Comparison of ENCODE assay signal across 25 mouse cellular contexts in the genomic region with DNA sequence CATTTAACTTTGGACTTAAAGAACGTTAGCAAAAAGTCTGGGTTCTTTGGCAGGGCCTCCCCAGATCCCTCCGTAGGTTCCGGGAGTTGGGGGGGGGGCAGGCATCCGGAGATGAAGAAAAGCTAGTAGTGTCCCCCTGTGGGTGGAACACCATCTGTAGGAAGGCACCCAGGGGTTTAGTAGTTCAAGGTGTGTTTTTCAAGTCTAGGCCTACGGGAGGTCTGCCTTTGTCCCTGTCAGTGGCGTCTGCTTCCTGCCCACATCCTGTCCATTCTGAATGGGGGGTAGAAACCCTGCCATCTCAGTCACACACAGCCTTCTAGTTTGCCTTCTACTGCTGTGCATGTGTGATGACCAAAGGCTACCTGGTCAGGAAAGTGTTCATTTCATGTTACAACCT. TPM values are rescaled to one million over a fixed set of nuclear protein-coding genes. Genes with fewer than 3 reads are reported as not detected.
DNase-seq lines count a peak whose midpoint lies in the region; ATAC-seq and TF ChIP-seq lines count a peak whose summit lies in the region.
"Had no signal": no experiment of that assay in that cellular context is flagged by ENCODE, and none has a peak within 500 bp of the region (broad histone marks: within the 10 kb centered on the region; RNA-seq: fewer than 3 reads in every experiment).

No protein-coding gene starts in this region.

- no peak overlapping the region for H3K27ac ChIP-seq in forebrain, embryonic 11.5 days (ENCODE audit: low read depth, low read length)
- H3K27ac ChIP-seq: embryonic facial prominence, embryonic 12.5 days; forebrain, embryonic 15.5 days; hindbrain, embryonic 12.5 days; kidney, postnatal 0 days; limb, embryonic 12.5 days; liver, embryonic 14.5 days; lung, embryonic 15.5 days; macrophage; midbrain, embryonic 13.5 days had no signal

- peak overlapping the region; percentile 27; the same call in 1 of the 2 replicates for H3K4me3 ChIP-seq in E14TG2a.4 (replicated peaks; ENCODE audit: low read length)
- no peak overlapping the region for H3K4me3 ChIP-seq in forebrain, embryonic 11.5 days (ENCODE audit: low read depth, low read length)
- H3K4me3 ChIP-seq: embryonic facial prominence, embryonic 12.5 days; erythroblast, embryonic 14.5 days; forebrain, embryonic 15.5 days; hindbrain, embryonic 12.5 days; limb, embryonic 12.5 days; lung, embryonic 15.5 days; midbrain, embryonic 13.5 days; myocyte had no signal

- H3K4me2 ChIP-seq in forebrain, embryonic 11.5 days (ENCODE audit: low read depth, low read length, severe bottlenecking), result no peak overlapping the region
- H3K4me2 ChIP-seq: embryonic facial prominence, embryonic 12.5 days; forebrain, embryonic 15.5 days; heart, embryonic 11.5 days; hindbrain, embryonic 12.5 days; limb, embryonic 12.5 days; lung, embryonic 15.5 days; midbrain, embryonic 13.5 days had no signal

- ATAC-seq in forebrain, embryonic 11.5 days (replicated peaks; ENCODE audit: low FRiP score), result no peak
- ATAC-seq: forebrain, embryonic 15.5 days; intestine, embryonic 16.5 days; midbrain, embryonic 13.5 days had no signal

- TF ChIP-seq CTCF in E14TG2a.4 (conservative IDR thresholded peaks at IDR 0.05; ENCODE audit: low read length), result no peak

- H3K9me3 ChIP-seq in E14TG2a.4 (ENCODE audit: low read length), result no peaks in the 10 kb centered on the region
- no peaks in the 10 kb centered on the region for H3K9me3 ChIP-seq in forebrain, embryonic 11.5 days (ENCODE audit: control insufficient read depth, low read length)
- H3K9me3 ChIP-seq: forebrain, embryonic 15.5 days; hindbrain, embryonic 12.5 days; limb, embryonic 12.5 days; lung, embryonic 15.5 days; midbrain, embryonic 13.5 days had no signal

- no peak overlapping the region for H3K9ac ChIP-seq in forebrain, embryonic 11.5 days (ENCODE audit: low read length)
- H3K9ac ChIP-seq: embryonic facial prominence, embryonic 12.5 days; forebrain, embryonic 15.5 days; hindbrain, embryonic 12.5 days; limb, embryonic 12.5 days; liver, embryonic 14.5 days; lung, embryonic 15.5 days; midbrain, embryonic 13.5 days had no signal

- H3K36me3 ChIP-seq in E14TG2a.4 (ENCODE audit: insufficient read depth, low read length), result no peaks in the 10 kb centered on the region
- H3K36me3 ChIP-seq in forebrain, embryonic 11.5 days (ENCODE audit: control insufficient read depth, insufficient read depth, low read length), result no peaks in the 10 kb centered on the region
- H3K36me3 ChIP-seq: embryonic facial prominence, embryonic 12.5 days; forebrain, embryonic 15.5 days; hindbrain, embryonic 12.5 days; limb, embryonic 12.5 days; lung, embryonic 15.5 days; midbrain, embryonic 13.5 days had no signal

- WGBS in forebrain, embryonic 11.5 days, result 93% methylated on average over 6 of the region's 6 CpGs

- H3K27me3 ChIP-seq in E14TG2a.4 (ENCODE audit: insufficient read depth, low read length), result no peaks in the 10 kb centered on the region
- H3K27me3 ChIP-seq in forebrain, embryonic 11.5 days (ENCODE audit: control insufficient read depth, insufficient read depth, low read length), result no peaks in the 10 kb centered on the region
- H3K27me3 ChIP-seq: embryonic facial prominence, embryonic 12.5 days; forebrain, embryonic 15.5 days; hindbrain, embryonic 12.5 days; limb, embryonic 12.5 days; lung, embryonic 15.5 days; midbrain, embryonic 13.5 days had no signal

- peaks cover 76% of the 10 kb centered on the region for H3K4me1 ChIP-seq in E14TG2a.4 (replicated peaks; ENCODE audit: low read depth, low read length)
- no peaks in the 10 kb centered on the region for H3K4me1 ChIP-seq in forebrain, embryonic 11.5 days (replicated peaks; ENCODE audit: control insufficient read depth, insufficient read depth, low read length)
- H3K4me1 ChIP-seq: embryonic facial prominence, embryonic 12.5 days; forebrain, embryonic 15.5 days; hindbrain, embryonic 12.5 days had no signal

- DNase-seq in 416B (ENCODE audit: low read depth), result peak; percentile 77
- peak; percentile 62 for DNase-seq in induced T-regulatory cell, adult 2 months (ENCODE audit: low read depth)
- DNase-seq in natural killer cell, adult 2 months (ENCODE audit: low spot score in 2 of 2), result peak; percentile 61 to 74
- DNase-seq in adrenal gland, postnatal 10 days, result no peak
- no peak for DNase-seq in neural tube, embryonic 10.5 days (ENCODE audit: extremely low spot score, low spot score)
- no peak for DNase-seq in cerebellum, adult 11 months
- no peak for DNase-seq in forebrain, embryonic 11.5 days (ENCODE audit: low spot score)
- DNase-seq: cerebellum, adult 9-10 months; gastrocnemius, postnatal 25 days; heart, postnatal 10 days; retina, postnatal 1 day had no signal

RNA-seq across cellular contexts. Expression of a gene that starts 20.6 kb away (rescaled TPM):
- 100 to 1,000 TPM in 1 of 2 experiments, 10 to 100 TPM in 1; 99.1 to 143 TPM for total RNA-seq in adrenal gland, postnatal 10 days (2021)
- polyA plus RNA-seq in forebrain, embryonic 11.5 days (2014; fragmentation: Nextera tagmentation; extraction: Ambion mirVana), result 192 and 220 TPM in 2 replicates

Comparison
In these comparisons a context has a peak if more than half of its experiments do, and no peak if none do; other contexts are left out.
1. DNase-seq: peak in 416B (single experiment), induced T-regulatory cell, adult 2 months (single experiment) and natural killer cell, adult 2 months (2 of 2); none in adrenal gland, postnatal 10 days (single experiment), neural tube, embryonic 10.5 days (single experiment), cerebellum, adult 11 months (single experiment) and forebrain, embryonic 11.5 days (single experiment).